Mouse (Mus musculus): ENCODE results near the gene Ppp1r13l.

- TF ChIP-seq GATA1 (IDR thresholded peaks at IDR 0.05; ENCODE audit: low read length) = no peak
- TF ChIP-seq TAL1 (IDR thresholded peaks at IDR 0.05; ENCODE audit: low read length) = no peak
These were observed 63.5 kb downstream of the Ppp1r13l start for GRCm38 (mm10) chr7:19423083-19423482.

All from erythroblast, embryonic 14.5 days (primary cell).